Mouse (Mus musculus): ENCODE data around the gene Mxd1. TPM values are rescaled to one million over a fixed set of nuclear protein-coding genes. Genes with fewer than 3 reads are reported as not detected.
A peak's percentile ranks its signal among the peaks of the same experiment; 100 is the strongest.

Mxd1 gene
- total RNA-seq, 2 experiments from 2014 or later: 2.7 to 3.0 TPM

GRCm38 (mm10) chr6:86653026-86653425 is 15.9 kb downstream of the Mxd1 start:
- no peak for DNase-seq

GRCm38 (mm10) chr6:86646143-86646542 is 22.8 kb downstream of the Mxd1 start:
- no peak for DNase-seq

GRCm38 (mm10) chr6:86645551-86645950 is 23.4 kb downstream of the Mxd1 start:
- DNase-seq: no peak

GRCm38 (mm10) chr6:86644775-86645400 is 24.1 kb downstream of the Mxd1 start:
- DNase-seq: no peak

- DNase-seq: no peak
Measured at GRCm38 (mm10) chr6:86641716-86642115, 27.2 kb downstream of the Mxd1 start.

GRCm38 (mm10) chr6:86640776-86641175 is 28.2 kb downstream of the Mxd1 start:
- DNase-seq: no peak

- no peak for DNase-seq
Measured at GRCm38 (mm10) chr6:86640161-86640560, 28.8 kb downstream of the Mxd1 start.

- no peak for DNase-seq
Measured at GRCm38 (mm10) chr6:86639180-86640160, 29.5 kb downstream of the Mxd1 start.

GRCm38 (mm10) chr6:86638434-86638833 is 30.5 kb downstream of the Mxd1 start:
- no peak for DNase-seq

GRCm38 (mm10) chr6:86637860-86638259 is 31.1 kb downstream of the Mxd1 start:
- DNase-seq: no peak

- no peak for DNase-seq
Measured at GRCm38 (mm10) chr6:86637171-86637835, 31.7 kb downstream of the Mxd1 start.

GRCm38 (mm10) chr6:86636495-86636894 is 32.5 kb downstream of the Mxd1 start:
- DNase-seq: no peak

GRCm38 (mm10) chr6:86630141-86630540 is 38.8 kb downstream of the Mxd1 start:
- no peak for DNase-seq

- no peak for DNase-seq
Measured at GRCm38 (mm10) chr6:86627946-86628345, 41.0 kb downstream of the Mxd1 start, which contains the start of gene Asprv1. Asprv1 (plus strand) TSS chr6:86628164.

GRCm38 (mm10) chr6:86624074-86625030 is 44.6 kb downstream of the Mxd1 start:
- no peak for DNase-seq

- DNase-seq: no peak
Measured at GRCm38 (mm10) chr6:86623201-86623600, 45.8 kb downstream of the Mxd1 start.

GRCm38 (mm10) chr6:86615301-86615700 is 53.7 kb downstream of the Mxd1 start:
- DNase-seq: no peak

- peak; percentile 62 for DNase-seq
Measured at GRCm38 (mm10) chr6:86610714-86611113, 58.2 kb downstream of the Mxd1 start.

GRCm38 (mm10) chr6:86609235-86609634 is 59.7 kb downstream of the Mxd1 start:
- DNase-seq: no peak

- no peak for DNase-seq
Measured at GRCm38 (mm10) chr6:86607471-86607870, 61.5 kb downstream of the Mxd1 start.

GRCm38 (mm10) chr6:86606289-86606688 is 62.7 kb downstream of the Mxd1 start:
- no peak for DNase-seq

- no peak for DNase-seq
Measured at GRCm38 (mm10) chr6:86605260-86605659, 63.7 kb downstream of the Mxd1 start.
